Mouse (Mus musculus) cortical plate, adult 2 months (tissue): Measurements from ENCODE around the gene Ubxn1.
A peak's percentile ranks its signal among the peaks of the same experiment; 100 is the strongest.

Experiments used
- CTCF ChIP-seq: fragments of 200-500 bp; IDR thresholded peaks from 2 replicates; pipeline ENCODE4 v1.5.1; 2011; ENCODE audit warnings: mild to moderate bottlenecking, control low read depth, low read length; ENCODE audit not compliant: insufficient read depth; ENCODE audit errors: extremely low read depth
- POLR2A ChIP-seq: fragments of 200-500 bp; IDR thresholded peaks from 2 replicates; pipeline ENCODE4 v1.6.1; 2011; ENCODE audit warnings: mild to moderate bottlenecking, low read length, control low read depth; ENCODE audit not compliant: insufficient read depth; ENCODE audit errors: extremely low read depth

DNA sequence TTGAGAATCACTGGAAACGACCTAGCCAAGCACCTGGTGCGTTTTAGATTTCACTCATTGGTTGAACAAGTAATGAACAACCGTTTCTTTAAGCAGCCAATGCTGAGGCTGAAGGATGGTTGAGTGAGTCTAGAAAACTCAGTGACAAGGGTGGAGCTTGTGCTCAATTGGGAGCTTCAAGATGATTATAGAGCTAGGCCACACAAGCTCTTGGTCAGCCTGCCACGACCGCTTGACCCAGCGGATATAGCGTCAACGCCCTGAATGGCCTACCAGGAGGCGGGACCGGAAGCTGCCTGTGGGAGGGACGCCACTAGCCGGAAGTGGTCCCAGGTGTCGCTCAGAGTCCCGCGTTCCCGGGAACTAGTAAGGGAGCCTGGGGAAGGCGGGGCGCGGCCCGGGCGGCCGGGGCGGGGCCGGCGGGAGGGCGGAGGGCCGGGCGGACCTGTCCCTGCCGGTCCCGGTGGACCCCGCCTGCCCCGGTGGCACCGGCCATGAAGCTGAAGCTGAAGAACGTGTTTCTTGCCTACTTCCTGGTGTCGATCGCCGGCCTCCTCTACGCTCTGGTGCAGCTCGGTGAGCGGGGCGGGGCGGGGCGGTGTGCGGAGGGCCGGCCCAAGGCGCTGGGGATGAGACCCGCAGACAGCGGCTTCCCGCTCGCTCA, 48.9 kb downstream of the Ubxn1 start, which contains the start of gene B3gat3:
- TF ChIP-seq CTCF (no peak), POLR2A (peak; percentile 93)
